Mouse (Mus musculus): Measurements from ENCODE around the gene Lat. TPM values are rescaled to one million over a fixed set of nuclear protein-coding genes. Genes with fewer than 3 reads are reported as not detected.

The Lat gene
- total RNA-seq (2023; ENCODE audit: inconsistent age): 2.0 to 4.4 TPM (median 3.8 TPM) in 4 replicates

GRCm38 (mm10) chr7:126369393-126369792 is at the start of gene Lat:
Gene Lat (minus strand): TSS chr7:126369570.

GRCm38 (mm10) chr7:126414725-126415124 is 45.4 kb upstream of the Lat start, which contains the start of gene Cd19:
Gene Cd19 (minus strand): TSS chr7:126414889.

GRCm38 (mm10) chr7:126396298-126397119 is 27.1 kb upstream of the Lat start, which contains the start of gene Nfatc2ip:
Gene Nfatc2ip (minus strand): TSS chr7:126396737.

GRCm38 (mm10) chr7:126377278-126378158 is 8.1 kb upstream of the Lat start, which contains the start of gene Spns1:
Gene Spns1 (minus strand): TSS chr7:126377450.

Other genes starting within 250 kb of the Lat start
- 171 to 193 TPM (median 183 TPM) in 4 replicates for gene Xpo6, start 169.1 kb downstream of the Lat start, total RNA-seq (2023; ENCODE audit: inconsistent age)
- 163 to 184 TPM (median 180 TPM) in 4 replicates for gene Sbk1, start 97.0 kb downstream of the Lat start, total RNA-seq (2023; ENCODE audit: inconsistent age)
- gene Spns1, start 7.9 kb upstream of the Lat start, total RNA-seq (2023; ENCODE audit: inconsistent age): 57.4 to 83.3 TPM (median 66.5 TPM) in 4 replicates
- gene Nfatc2ip, start 27.2 kb upstream of the Lat start, total RNA-seq (2023; ENCODE audit: inconsistent age): 27.1 to 37.5 TPM (median 30.0 TPM) in 4 replicates
- 1,198 to 1,308 TPM (median 1,264 TPM) in 4 replicates for gene Cd19, start 45.3 kb upstream of the Lat start, total RNA-seq (2023; ENCODE audit: inconsistent age)
- gene Rabep2, start 59.2 kb upstream of the Lat start, total RNA-seq (2023; ENCODE audit: inconsistent age): 117 to 131 TPM (median 124 TPM) in 4 replicates
- gene Atp2a1, start 93.5 kb upstream of the Lat start, total RNA-seq (2023; ENCODE audit: inconsistent age): 0.42 to 0.74 TPM (median 0.61 TPM) in 4 replicates
- gene Sh2b1, start 105.9 kb upstream of the Lat start, total RNA-seq (2023; ENCODE audit: inconsistent age): 69.9 to 82.0 TPM (median 79.3 TPM) in 4 replicates
- 46.5 to 65.8 TPM (median 50.4 TPM) in 4 replicates for gene Tufm, start 117.8 kb upstream of the Lat start, total RNA-seq (2023; ENCODE audit: inconsistent age)
- gene Atxn2l, start 133.9 kb upstream of the Lat start, total RNA-seq (2023; ENCODE audit: inconsistent age): 213 to 221 TPM (median 217 TPM) in 4 replicates
- 142 to 155 TPM (median 153 TPM) in 4 replicates for gene Eif3c, start 196.8 kb upstream of the Lat start, total RNA-seq (2023; ENCODE audit: inconsistent age)
- gene Apobr, start 215.4 kb upstream of the Lat start, total RNA-seq (2023; ENCODE audit: inconsistent age): 2.4 to 5.9 TPM (median 2.9 TPM) in 4 replicates
- gene Cln3, start 216.2 kb upstream of the Lat start, total RNA-seq (2023; ENCODE audit: inconsistent age): 68.8 to 79.7 TPM (median 70.3 TPM) in 4 replicates
- gene Il27, start 225.4 kb upstream of the Lat start, total RNA-seq (2023; ENCODE audit: inconsistent age): not detected in 4 replicates